Comparison of ENCODE assay signal across 1 mouse cellular context in genomic region chr7:45714630-45715089, GRCm38 (mm10).
TF ChIP-seq lines count a peak whose summit lies in the region.

No protein-coding gene starts in this region.

TF ChIP-seq in CH12.LX, 34 proteins besides CTCF, POLR2A, EP300 and RAD21:
- no peak for TF ChIP-seq IRF4 (IDR thresholded peaks at IDR 0.05; ENCODE audit: low read depth, low read length)
